Mouse (Mus musculus) cortical plate, adult 2 months (tissue): ENCODE results near the gene Slc30a5.

Experiments
- CTCF ChIP-seq: fragments of 200-500 bp; IDR thresholded peaks from 2 replicates; pipeline ENCODE4 v1.5.1; 2011; ENCODE audit warnings: mild to moderate bottlenecking, control low read depth, low read length; ENCODE audit not compliant: insufficient read depth; ENCODE audit errors: extremely low read depth
- POLR2A ChIP-seq: fragments of 200-500 bp; IDR thresholded peaks from 2 replicates; pipeline ENCODE4 v1.6.1; 2011; ENCODE audit warnings: mild to moderate bottlenecking, low read length, control low read depth; ENCODE audit not compliant: insufficient read depth; ENCODE audit errors: extremely low read depth

GRCm38 (mm10) chr13:100774704-100775103 lies 58.5 kb downstream of the Slc30a5 start:
- TF ChIP-seq POLR2A (no peak), CTCF (no peak)
